Mouse (Mus musculus) megakaryocyte-erythroid progenitor cell, adult 5 weeks (primary cell): ENCODE measurements around the gene Aurkc. TPM values are rescaled to one million over a fixed set of nuclear protein-coding genes. Genes with fewer than 3 reads are reported as not detected.

Source experiments
- polyA plus RNA-seq: library from polyadenylated mRNA; stranded (reverse); fragments of >175 nt; gene quantifications from 2 replicates; pipeline ENCODE4 v1.2.3, GENCODE M21; 2012

The Aurkc gene
- 0.21 TPM in 1 of 2 replicates, not detected in the other for polyA plus RNA-seq

GRCm38 (mm10) chr7:6995251-6995650 lies at the start of gene Aurkc:
Gene Aurkc (plus strand): TSS chr7:6995300.

Other genes with a start within 250 kb of the Aurkc start
- 1.4 and 2.9 TPM in 2 replicates for gene Zfp954, start 126.2 kb downstream of the Aurkc start, polyA plus RNA-seq
- 0.01 and 0.03 TPM in 2 replicates for gene Zfp773, start 141.5 kb downstream of the Aurkc start, polyA plus RNA-seq
- gene Zfp418, start 176.0 kb downstream of the Aurkc start, polyA plus RNA-seq: 0.05 and 0.14 TPM in 2 replicates
- 0.21 and 0.36 TPM in 2 replicates for gene Zfp772, start 214.7 kb downstream of the Aurkc start, polyA plus RNA-seq